Mouse (Mus musculus): ENCODE data around the gene Jag1. TPM values are rescaled to one million over a fixed set of nuclear protein-coding genes. Genes with fewer than 3 reads are reported as not detected.

Jag1 gene
- polyA plus RNA-seq, 1 experiment from 2014 or later: 6.5 TPM

DNA sequence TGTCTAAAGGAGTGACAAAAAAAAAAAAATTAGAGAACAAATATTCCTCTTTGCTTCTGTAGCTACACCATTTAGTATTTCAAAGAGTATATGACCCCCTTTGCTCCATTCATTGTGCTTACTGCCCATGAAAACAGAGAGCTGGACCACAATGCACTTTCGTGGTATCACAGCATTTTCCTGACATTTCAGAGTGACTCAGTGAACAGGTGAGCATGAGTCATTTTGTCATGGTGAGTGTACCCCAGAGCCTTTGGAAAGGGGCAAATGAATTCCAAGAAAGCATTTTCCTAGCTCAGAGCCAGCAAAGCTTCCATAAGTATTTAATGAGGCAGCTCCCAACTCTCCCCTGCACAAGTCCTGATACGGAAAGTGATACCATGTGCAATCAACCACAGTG is 72.3 kb downstream of the Jag1 start:
- Histone ChIP-seq H3K4me1 (ENCODE audit: control insufficient read depth, insufficient read depth, low read length) (no peaks in the 10 kb centered on the region), H3K4me2 (ENCODE audit: low read length) (no peak overlapping the region), H3K9ac (ENCODE audit: low read length) (no peak overlapping the region), H3K27me3 (replicated peaks; ENCODE audit: control insufficient read depth, insufficient read depth, low read length) (no peaks in the 10 kb centered on the region), H3K9me3 (replicated peaks; ENCODE audit: control insufficient read depth, low read length) (no peaks in the 10 kb centered on the region), H3K36me3 (ENCODE audit: control insufficient read depth, insufficient read depth, low read length) (no peaks in the 10 kb centered on the region), H3K4me3 (ENCODE audit: low read depth, low read length) (no peak overlapping the region), H3K27ac (ENCODE audit: low read depth, low read length) (no peak overlapping the region)
- 89% methylated on average over 2 of the region's 2 CpGs for WGBS
- ATAC-seq (no peak), DNase-seq (ENCODE audit: low spot score) (no peak)

Other genes starting within 250 kb of the Jag1 start
- 33.6 and 40.2 TPM in 2 replicates for gene AL731706.2, start 231.0 kb downstream of the Jag1 start, polyA plus RNA-seq (2014; fragmentation: Nextera tagmentation; extraction: Ambion mirVana)
- gene Slx4ip, start 225.4 kb downstream of the Jag1 start, polyA plus RNA-seq (2014; fragmentation: Nextera tagmentation; extraction: Ambion mirVana): 9.4 and 12.1 TPM in 2 replicates
- 24.4 and 25.5 TPM in 2 replicates for gene AL731706.1, start 225.3 kb downstream of the Jag1 start, polyA plus RNA-seq (2014; fragmentation: Nextera tagmentation; extraction: Ambion mirVana)
- gene Mkks, start 225.3 kb downstream of the Jag1 start, polyA plus RNA-seq (2014; fragmentation: Nextera tagmentation; extraction: Ambion mirVana): 13.0 and 15.4 TPM in 2 replicates